Mouse (Mus musculus) myocyte (in vitro differentiated cells): Measurements from ENCODE around the gene 3110040M04Rik. TPM values are rescaled to one million over a fixed set of nuclear protein-coding genes. Genes with fewer than 3 reads are reported as not detected.

Experiments
- H3K27me3 ChIP-seq: one replicate; pipeline ENCODE4 v1.6.1; 2011; ENCODE audit not compliant: control insufficient read depth, insufficient read depth, insufficient read length
- H3K36me3 ChIP-seq: one replicate; pipeline ENCODE4 v1.6.1; 2011; ENCODE audit not compliant: control insufficient read depth, insufficient read depth
- H3K4me2 ChIP-seq: one replicate; pipeline ENCODE4 v1.6.1; 2011; ENCODE audit warnings: low read depth, control low read depth
- H3K4me3 ChIP-seq: one replicate; pipeline ENCODE4 v1.5.1; 2011; ENCODE audit warnings: mild to moderate bottlenecking, control low read depth, moderate library complexity
- H3K79me2 ChIP-seq: one replicate; pipeline ENCODE4 v1.6.1; 2011; ENCODE audit not compliant: control insufficient read depth, insufficient read depth
- H3ac ChIP-seq: one replicate; pipeline ENCODE4 v1.6.1; 2011; ENCODE audit not compliant: control insufficient read depth, insufficient read length
- CEBPB ChIP-seq: IDR thresholded peaks from 2 replicates; pipeline ENCODE4 v1.6.1; 2011; ENCODE audit warnings: mild to moderate bottlenecking, moderate library complexity; ENCODE audit not compliant: poor library complexity, insufficient read depth, severe bottlenecking
- E2F4 ChIP-seq: IDR thresholded peaks from one replicate; pipeline ENCODE4 v1.6.1; 2011; ENCODE audit warnings: mild to moderate bottlenecking, control low read depth, moderate library complexity; ENCODE audit not compliant: insufficient read depth
- MAX ChIP-seq: IDR thresholded peaks from one replicate; pipeline ENCODE4 v1.6.1; 2011; ENCODE audit warnings: low read depth, mild to moderate bottlenecking, control low read depth
- MYOD1 ChIP-seq, 3 experiments: IDR thresholded peaks; one replicate each; pipeline ENCODE4 v1.6.1; 2011; ENCODE audit warnings: control low read depth in 2 of 3, low read depth in 2 of 3, mild to moderate bottlenecking in 2 of 3, moderate library complexity in 1 of 3; ENCODE audit not compliant: insufficient read length in 2 of 3, control insufficient read depth in 1 of 3
- MYOG ChIP-seq, 3 experiments: IDR thresholded peaks; one replicate each; pipeline ENCODE4 v1.6.1; 2011; ENCODE audit warnings: control low read depth in 2 of 3, low read depth in 2 of 3, mild to moderate bottlenecking in 2 of 3; ENCODE audit not compliant: insufficient read length in 2 of 3, control insufficient read depth in 1 of 3, insufficient read depth in 1 of 3
- POLR2A ChIP-seq: IDR thresholded peaks from one replicate; pipeline ENCODE4 v1.6.1; 2011; ENCODE audit warnings: low read depth, mild to moderate bottlenecking, control low read depth, moderate library complexity; ENCODE audit not compliant: insufficient read length
- POLR2AphosphoS2 ChIP-seq: IDR thresholded peaks from one replicate; pipeline ENCODE4 v1.6.1; 2011; ENCODE audit warnings: low read depth, control low read depth; ENCODE audit not compliant: insufficient read length
- REST ChIP-seq: IDR thresholded peaks from one replicate; pipeline ENCODE4 v1.6.1; 2011; ENCODE audit warnings: mild to moderate bottlenecking, control low read depth, moderate library complexity; ENCODE audit not compliant: insufficient read depth, insufficient read length
- SRF ChIP-seq: IDR thresholded peaks from one replicate; pipeline ENCODE4 v1.6.1; 2011; ENCODE audit warnings: low read depth; ENCODE audit not compliant: control insufficient read depth, insufficient read length
- TCF12 ChIP-seq: IDR thresholded peaks from one replicate; pipeline ENCODE4 v1.6.1; 2011; ENCODE audit warnings: mild to moderate bottlenecking, control low read depth; ENCODE audit not compliant: poor library complexity, insufficient read depth, severe bottlenecking
- TCF3 ChIP-seq: IDR thresholded peaks from one replicate; pipeline ENCODE4 v1.6.1; 2011; ENCODE audit warnings: low read depth, control low read depth; ENCODE audit not compliant: insufficient read length
- USF1 ChIP-seq: IDR thresholded peaks from one replicate; pipeline ENCODE4 v1.6.1; 2011; ENCODE audit warnings: low read depth, mild to moderate bottlenecking, control low read depth, moderate library complexity
- polyA plus RNA-seq: library from polyadenylated mRNA; unstranded; fragments of >200 nt; fragmentation: generic; extraction: Trizol; gene quantifications from one replicate; pipeline ENCODE4 v1.2.1, GENCODE M21; 2012; ENCODE audit warnings: missing spikeins

Gene 3110040M04Rik
- polyA plus RNA-seq, 1 experiment, result 0.30 TPM

DNA sequence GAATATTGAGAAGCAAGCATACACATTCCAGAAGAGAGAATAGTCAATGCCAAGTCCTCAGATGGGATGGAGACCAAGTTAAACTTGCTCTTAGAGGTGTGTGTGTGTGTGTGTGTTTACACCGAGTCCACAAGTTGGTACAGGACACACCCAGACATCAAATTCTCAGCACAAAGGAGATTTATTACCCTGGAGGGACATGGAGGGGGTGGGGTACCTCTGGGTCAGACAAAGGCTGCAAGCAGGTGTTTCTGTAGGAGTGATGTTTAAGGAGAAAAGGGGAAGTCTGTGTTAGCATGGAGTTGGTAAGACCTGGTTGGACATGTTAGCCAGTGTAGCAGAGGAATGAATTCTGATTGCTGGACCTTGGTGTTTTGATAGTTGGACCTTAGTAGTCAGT is 12.1 kb downstream of the 3110040M04Rik start:
- no peak overlapping the region for H3ac ChIP-seq
- H3K79me2 ChIP-seq, result no peaks in the 10 kb centered on the region
- H3K27me3 ChIP-seq, result no peaks in the 10 kb centered on the region
- H3K4me2 ChIP-seq, result no peak overlapping the region
- H3K36me3 ChIP-seq, result no peaks in the 10 kb centered on the region
- H3K4me3 ChIP-seq, result no peak overlapping the region
- no peak for TF ChIP-seq MAX
- TF ChIP-seq TCF3, result no peak
- no peak for TF ChIP-seq E2F4
- no peak for TF ChIP-seq CEBPB
- TF ChIP-seq MYOD1 (IDR thresholded peaks at IDR 0.05; ENCODE audit: control insufficient read depth in 1 of 3, insufficient read length in 2 of 3, low read depth in 2 of 3), result no peak
- TF ChIP-seq SRF, result no peak
- no peak for TF ChIP-seq MYOG (IDR thresholded peaks at IDR 0.05; ENCODE audit: control insufficient read depth in 1 of 3, insufficient read depth in 1 of 3, insufficient read length in 2 of 3, low read depth in 2 of 3)
- no peak for TF ChIP-seq USF1
- TF ChIP-seq POLR2A, result no peak
- TF ChIP-seq TCF12, result no peak
- no peak for TF ChIP-seq REST
- TF ChIP-seq POLR2AphosphoS2, result no peak

DNA sequence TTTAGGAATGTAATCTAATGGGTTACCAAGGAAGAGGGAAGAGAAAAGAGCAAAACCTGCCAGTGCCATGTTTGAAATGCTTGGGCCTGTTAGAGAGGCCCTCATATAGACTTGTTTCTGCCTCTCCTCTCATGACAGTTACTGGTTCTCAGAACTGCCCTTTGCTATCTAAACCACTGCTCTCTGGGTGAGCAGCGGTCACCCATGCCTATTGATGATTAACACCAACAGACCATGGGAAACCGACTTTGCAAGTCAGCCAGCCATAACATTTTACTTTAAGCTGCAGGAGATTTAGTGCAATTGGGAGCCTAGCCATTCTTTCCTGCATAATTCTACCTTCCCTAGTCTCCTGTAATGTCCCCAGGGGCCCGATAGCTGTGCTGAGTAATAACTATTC is 12.5 kb downstream of the 3110040M04Rik start:
- no peaks in the 10 kb centered on the region for H3K36me3 ChIP-seq
- TF ChIP-seq POLR2A (no peak), MAX (no peak), TCF3 (no peak), USF1 (no peak), TCF12 (no peak), CEBPB (no peak), REST (no peak), MYOD1 (IDR thresholded peaks at IDR 0.05; ENCODE audit: control insufficient read depth in 1 of 3, insufficient read length in 2 of 3, low read depth in 2 of 3) (no peak), SRF (no peak), MYOG (IDR thresholded peaks at IDR 0.05; ENCODE audit: control insufficient read depth in 1 of 3, insufficient read depth in 1 of 3, insufficient read length in 2 of 3, low read depth in 2 of 3) (no peak), POLR2AphosphoS2 (no peak), E2F4 (no peak)
- H3K79me2 ChIP-seq, result no peaks in the 10 kb centered on the region
- no peak overlapping the region for H3K4me3 ChIP-seq
- H3K4me2 ChIP-seq, result no peak overlapping the region
- no peaks in the 10 kb centered on the region for H3K27me3 ChIP-seq
- H3ac ChIP-seq, result no peak overlapping the region

DNA sequence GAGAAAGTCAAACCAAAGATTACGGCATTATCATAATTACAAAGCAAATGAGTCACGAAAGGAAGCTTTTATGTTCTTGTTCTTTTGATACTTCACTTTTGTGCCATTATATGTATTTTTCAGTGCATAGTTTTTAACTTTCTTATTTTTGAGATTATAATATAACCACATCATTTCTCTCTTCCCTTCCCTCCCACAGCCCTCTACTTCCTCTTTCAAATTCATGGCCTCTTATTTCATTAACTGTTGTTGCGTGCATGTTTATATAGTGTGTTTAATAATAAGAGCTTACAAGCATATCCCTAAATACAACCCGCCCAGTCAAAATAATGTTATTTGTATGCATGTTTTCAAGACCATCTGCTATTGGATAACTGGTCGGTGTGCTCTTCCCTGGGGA is 15.1 kb downstream of the 3110040M04Rik start:
- TF ChIP-seq TCF12, result no peak
- TF ChIP-seq USF1, result no peak
- no peak for TF ChIP-seq E2F4
- TF ChIP-seq MYOD1 (IDR thresholded peaks at IDR 0.05; ENCODE audit: control insufficient read depth in 1 of 3, insufficient read length in 2 of 3, low read depth in 2 of 3), result no peak
- TF ChIP-seq CEBPB, result no peak
- no peak for TF ChIP-seq MAX
- TF ChIP-seq SRF, result no peak
- no peak for TF ChIP-seq POLR2A
- no peak for TF ChIP-seq MYOG (IDR thresholded peaks at IDR 0.05; ENCODE audit: control insufficient read depth in 1 of 3, insufficient read depth in 1 of 3, insufficient read length in 2 of 3, low read depth in 2 of 3)
- no peak for TF ChIP-seq REST
- TF ChIP-seq POLR2AphosphoS2, result no peak
- TF ChIP-seq TCF3, result no peak
- Histone ChIP-seq H3K4me2 (no peak overlapping the region), H3K27me3 (no peaks in the 10 kb centered on the region), H3K36me3 (no peaks in the 10 kb centered on the region), H3K79me2 (no peaks in the 10 kb centered on the region), H3ac (no peak overlapping the region), H3K4me3 (no peak overlapping the region)

DNA sequence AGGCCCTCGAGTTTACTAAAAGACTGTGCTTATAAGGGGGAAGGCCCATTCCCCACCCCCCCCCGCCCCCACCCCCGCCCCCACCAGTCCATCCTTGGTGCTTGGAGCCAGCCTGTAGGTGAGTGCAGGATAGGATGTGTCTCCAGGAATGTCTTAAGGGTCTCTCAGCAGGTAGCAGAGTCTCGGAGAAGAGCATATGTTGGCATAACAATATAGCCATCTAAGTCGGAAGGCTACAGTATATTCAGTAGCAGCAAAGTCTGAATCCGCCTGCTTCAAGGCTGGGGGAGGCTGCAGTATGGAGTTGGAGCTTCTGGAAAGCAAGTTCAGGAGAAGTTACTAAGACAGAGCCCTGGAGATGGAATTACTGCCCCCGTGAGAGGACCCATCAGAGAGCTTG is 16.2 kb downstream of the 3110040M04Rik start:
- Histone ChIP-seq H3K4me2 (no peak overlapping the region), H3ac (no peak overlapping the region), H3K4me3 (no peak overlapping the region), H3K36me3 (no peaks in the 10 kb centered on the region), H3K79me2 (no peaks in the 10 kb centered on the region), H3K27me3 (no peaks in the 10 kb centered on the region)
- TF ChIP-seq POLR2AphosphoS2 (no peak), REST (no peak), CEBPB (no peak), E2F4 (no peak), SRF (no peak), TCF3 (no peak), TCF12 (no peak), MAX (no peak), MYOD1 (IDR thresholded peaks at IDR 0.05; ENCODE audit: control insufficient read depth in 1 of 3, insufficient read length in 2 of 3, low read depth in 2 of 3) (no peak), POLR2A (no peak), USF1 (no peak), MYOG (IDR thresholded peaks at IDR 0.05; ENCODE audit: control insufficient read depth in 1 of 3, insufficient read depth in 1 of 3, insufficient read length in 2 of 3, low read depth in 2 of 3) (no peak)
